8 mouse cellular contexts compared by ENCODE assay signal in genomic region chr6:90463890-90464421, GRCm38 (mm10). TPM values are rescaled to one million over a fixed set of nuclear protein-coding genes. Genes with fewer than 3 reads are reported as not detected.
DNase-seq lines count a peak whose midpoint lies in the region; ATAC-seq and TF ChIP-seq lines count a peak whose summit lies in the region.

No protein-coding gene starts in this region.

- peaks cover 24% of the 10 kb centered on the region for H3K4me1 ChIP-seq in kidney, embryonic 15.5 days
- H3K4me1 ChIP-seq in embryonic facial prominence, embryonic 14.5 days (ENCODE audit: control insufficient read depth, insufficient read depth, low read length): peaks cover 10% of the 10 kb centered on the region
- H3K4me1 ChIP-seq in intestine, postnatal 0 days (replicated peaks; ENCODE audit: control insufficient read depth, insufficient read depth, low read length): no peaks in the 10 kb centered on the region
- H3K4me1 ChIP-seq in midbrain, postnatal 0 days (ENCODE audit: insufficient read depth, low read length): no peaks in the 10 kb centered on the region

- no peak for DNase-seq in kidney, adult 11 months
- DNase-seq in embryonic facial prominence, embryonic 14.5 days (ENCODE audit: low spot score): no peak
- peak; percentile 23 for DNase-seq in midbrain, postnatal 0 days (ENCODE audit: low spot score)
- DNase-seq in embryo, embryonic 10 days (ENCODE audit: low spot score): no peak
- no peak for DNase-seq in right cerebral cortex, postnatal 36 days (ENCODE audit: low spot score in 2 of 2)
- DNase-seq in spleen, postnatal 4 days (ENCODE audit: low spot score in 2 of 2): no peak

- peaks cover 32% of the 10 kb centered on the region for H3K27me3 ChIP-seq in kidney, embryonic 15.5 days
- peaks cover 22% of the 10 kb centered on the region for H3K27me3 ChIP-seq in embryonic facial prominence, embryonic 14.5 days (replicated peaks; ENCODE audit: control insufficient read depth, insufficient read depth, low read length)
- H3K27me3 ChIP-seq in intestine, postnatal 0 days (replicated peaks; ENCODE audit: control insufficient read depth, insufficient read depth, low read length): peaks cover 21% of the 10 kb centered on the region
- H3K27me3 ChIP-seq in midbrain, postnatal 0 days (ENCODE audit: insufficient read depth, low read length): 0 out of 2 replicates have a peak, but pooled peaks cover 4% of the 10 kb centered on the region

- peaks cover 4% of the 10 kb centered on the region; the same call in 1 of the 2 replicates for H3K36me3 ChIP-seq in kidney, embryonic 15.5 days
- H3K36me3 ChIP-seq in embryonic facial prominence, embryonic 14.5 days (ENCODE audit: control insufficient read depth, insufficient read depth, low read length): no peaks in the 10 kb centered on the region
- no peaks in the 10 kb centered on the region for H3K36me3 ChIP-seq in intestine, postnatal 0 days (ENCODE audit: control insufficient read depth, insufficient read depth)
- peaks cover 4% of the 10 kb centered on the region; the same call in 1 of the 2 replicates for H3K36me3 ChIP-seq in midbrain, postnatal 0 days (ENCODE audit: insufficient read depth, low read length)

- H3K9me3 ChIP-seq in kidney, embryonic 15.5 days (replicated peaks): no peaks in the 10 kb centered on the region
- H3K9me3 ChIP-seq in embryonic facial prominence, embryonic 14.5 days (ENCODE audit: control insufficient read depth, low read length): no peaks in the 10 kb centered on the region
- no peaks in the 10 kb centered on the region for H3K9me3 ChIP-seq in intestine, postnatal 0 days (ENCODE audit: control insufficient read depth)
- no peaks in the 10 kb centered on the region for H3K9me3 ChIP-seq in midbrain, postnatal 0 days (ENCODE audit: low read length)

- WGBS in kidney, embryonic 15.5 days: 39% methylated on average over 7 of the region's 7 CpGs
- WGBS in embryonic facial prominence, embryonic 14.5 days: 33% methylated on average over 7 of the region's 7 CpGs
- 48% methylated on average over 7 of the region's 7 CpGs for WGBS in intestine, postnatal 0 days
- 35% methylated on average over 7 of the region's 7 CpGs for WGBS in midbrain, postnatal 0 days

- peak overlapping the region; percentile 71 for H3K4me3 ChIP-seq in kidney, embryonic 15.5 days (replicated peaks)
- peak overlapping the region; percentile 68 for H3K4me3 ChIP-seq in embryonic facial prominence, embryonic 14.5 days (ENCODE audit: low read depth, low read length)
- H3K4me3 ChIP-seq in intestine, postnatal 0 days (ENCODE audit: low read depth, low read length): no peak overlapping the region
- H3K4me3 ChIP-seq in midbrain, postnatal 0 days (ENCODE audit: low read depth, low read length): peak overlapping the region; percentile 77

- peak; percentile 15 for ATAC-seq in kidney, embryonic 15.5 days (replicated peaks; ENCODE audit: low FRiP score)
- peak; percentile 9; the same call in 1 of the 2 replicates for ATAC-seq in embryonic facial prominence, embryonic 14.5 days (ENCODE audit: low read depth)
- ATAC-seq in intestine, postnatal 0 days: no peak
- no peak for ATAC-seq in midbrain, postnatal 0 days (ENCODE audit: low FRiP score)

- TF ChIP-seq CTCF in intestine, postnatal 0 days (IDR thresholded peaks at IDR 0.05; ENCODE audit: low read depth): no peak
- no peak for TF ChIP-seq CTCF in midbrain, postnatal 0 days (IDR thresholded peaks at IDR 0.05)

- H3K27ac ChIP-seq in kidney, embryonic 15.5 days: peak overlapping the region; percentile 73; the same call in 1 of the 2 replicates
- H3K27ac ChIP-seq in embryonic facial prominence, embryonic 14.5 days (replicated peaks; ENCODE audit: low read depth, low read length): no peak overlapping the region
- no peak overlapping the region for H3K27ac ChIP-seq in intestine, postnatal 0 days (ENCODE audit: low read depth, low read length)
- H3K27ac ChIP-seq in midbrain, postnatal 0 days (ENCODE audit: low read depth, low read length): peak overlapping the region; percentile 27

- H3K4me2 ChIP-seq in kidney, embryonic 15.5 days: peak overlapping the region; percentile 100
- peak overlapping the region; percentile 100 for H3K4me2 ChIP-seq in embryonic facial prominence, embryonic 14.5 days (ENCODE audit: low read depth, low read length)
- peak overlapping the region; percentile 99 for H3K4me2 ChIP-seq in intestine, postnatal 0 days (replicated peaks; ENCODE audit: low read depth)
- peak overlapping the region; percentile 99 for H3K4me2 ChIP-seq in midbrain, postnatal 0 days (ENCODE audit: low read depth, low read length, poor library complexity, severe bottlenecking)

- no peak overlapping the region for H3K9ac ChIP-seq in kidney, embryonic 15.5 days
- peak overlapping the region; percentile 71 for H3K9ac ChIP-seq in embryonic facial prominence, embryonic 14.5 days (ENCODE audit: low read depth, low read length)
- no peak overlapping the region for H3K9ac ChIP-seq in intestine, postnatal 0 days (ENCODE audit: low read depth, low read length)
- H3K9ac ChIP-seq in midbrain, postnatal 0 days (replicated peaks; ENCODE audit: low read length, poor library complexity, severe bottlenecking): peak overlapping the region; percentile 75; the same call in 1 of the 2 replicates

RNA-seq across cellular contexts. Expression of gene Klf15, which starts 1.6 kb away (rescaled TPM):
- 11.7 and 12.6 TPM in 2 replicates for polyA plus RNA-seq in kidney, embryonic 15.5 days (2015; fragmentation: Nextera tagmentation; extraction: Ambion mirVana)
- polyA plus RNA-seq in embryonic facial prominence, embryonic 14.5 days (2014; fragmentation: Nextera tagmentation; extraction: Ambion mirVana): 7.0 and 8.4 TPM in 2 replicates
- 0.51 and 0.86 TPM in 2 replicates for polyA plus RNA-seq in intestine, postnatal 0 days (2015; fragmentation: Nextera tagmentation; extraction: Ambion mirVana)
- 34.2 and 35.1 TPM in 2 replicates for total RNA-seq in midbrain, postnatal 0 days (2014; rRNA removed)
- polyA plus RNA-seq in midbrain, postnatal 0 days (2015; fragmentation: Nextera tagmentation; extraction: Ambion mirVana): 20.6 and 22.3 TPM in 2 replicates

RNA-seq across cellular contexts. Expression of gene Aldh1l1, which starts 22.3 kb away (rescaled TPM):
- polyA plus RNA-seq in kidney, embryonic 15.5 days (2015; fragmentation: Nextera tagmentation; extraction: Ambion mirVana): 11.2 and 13.8 TPM in 2 replicates
- 1.8 and 2.2 TPM in 2 replicates for polyA plus RNA-seq in embryonic facial prominence, embryonic 14.5 days (2014; fragmentation: Nextera tagmentation; extraction: Ambion mirVana)
- 12.1 and 15.6 TPM in 2 replicates for polyA plus RNA-seq in intestine, postnatal 0 days (2015; fragmentation: Nextera tagmentation; extraction: Ambion mirVana)
- 111 and 125 TPM in 2 replicates for total RNA-seq in midbrain, postnatal 0 days (2014; rRNA removed)
- polyA plus RNA-seq in midbrain, postnatal 0 days (2015; fragmentation: Nextera tagmentation; extraction: Ambion mirVana): 83.8 and 101 TPM in 2 replicates

RNA-seq across cellular contexts. Expression of gene Cfap100, which starts 35.4 kb away (rescaled TPM):
- 0.30 and 0.58 TPM in 2 replicates for polyA plus RNA-seq in kidney, embryonic 15.5 days (2015; fragmentation: Nextera tagmentation; extraction: Ambion mirVana)
- 0.62 and 0.65 TPM in 2 replicates for polyA plus RNA-seq in embryonic facial prominence, embryonic 14.5 days (2014; fragmentation: Nextera tagmentation; extraction: Ambion mirVana)
- 0.07 TPM in 1 of 2 replicates, not detected in the other for polyA plus RNA-seq in intestine, postnatal 0 days (2015; fragmentation: Nextera tagmentation; extraction: Ambion mirVana)
- total RNA-seq in midbrain, postnatal 0 days (2014; rRNA removed): 3.5 and 22.7 TPM in 2 replicates
- polyA plus RNA-seq in midbrain, postnatal 0 days (2015; fragmentation: Nextera tagmentation; extraction: Ambion mirVana): 7.9 TPM in 2 replicates

Comparison
In these comparisons a context has a peak if more than half of its experiments do, and no peak if none do; other contexts are left out.
1. ATAC-seq: peak in kidney, embryonic 15.5 days (single experiment) and embryonic facial prominence, embryonic 14.5 days (single experiment); none in intestine, postnatal 0 days (single experiment) and midbrain, postnatal 0 days (single experiment).
2. H3K27ac ChIP-seq: peak in kidney, embryonic 15.5 days (single experiment) and midbrain, postnatal 0 days (single experiment); none in embryonic facial prominence, embryonic 14.5 days (single experiment) and intestine, postnatal 0 days (single experiment).
3. H3K9ac ChIP-seq: peak in embryonic facial prominence, embryonic 14.5 days (single experiment) and midbrain, postnatal 0 days (single experiment); none in kidney, embryonic 15.5 days (single experiment) and intestine, postnatal 0 days (single experiment).
4. Peak in every context shown above with its lines, with median percentiles within 50 percentile points of each other: H3K4me2 ChIP-seq.